Mouse (Mus musculus) lung, adult 2 months (tissue): ENCODE data around the gene Akp3.

Source experiments
- CTCF ChIP-seq: fragments of 200-500 bp; IDR thresholded peaks from 2 replicates; pipeline ENCODE4 v1.5.1; 2011; ENCODE audit warnings: mild to moderate bottlenecking, low read length, control low read depth; ENCODE audit not compliant: insufficient read depth
- POLR2A ChIP-seq: fragments of 200-500 bp; IDR thresholded peaks from 2 replicates; pipeline ENCODE4 v1.6.1; 2011; ENCODE audit warnings: low read depth, mild to moderate bottlenecking, control low read depth, low read length, borderline replicate concordance; ENCODE audit errors: extremely low read depth

DNA sequence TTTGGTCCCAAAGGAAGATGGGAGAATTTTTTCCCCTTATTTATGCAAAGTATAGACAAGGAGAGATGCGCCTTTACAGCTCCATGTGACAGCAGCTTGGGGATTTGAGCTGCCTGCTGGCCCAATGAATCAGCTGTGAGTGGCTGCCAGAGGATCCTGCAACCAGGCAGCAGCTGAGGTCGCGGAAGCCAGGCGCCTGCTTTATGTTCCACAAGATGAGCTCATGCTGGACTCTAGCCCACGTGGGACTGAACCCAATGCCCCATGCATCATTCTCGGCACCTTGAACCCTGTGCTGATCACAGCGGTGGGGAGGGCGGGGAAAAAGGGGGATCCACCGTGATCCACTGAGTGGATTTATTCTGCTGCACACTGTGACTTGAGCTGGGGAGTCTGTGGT lies 17.7 kb downstream of the Akp3 start:
- TF ChIP-seq CTCF (no peak), POLR2A (no peak)
